Mouse (Mus musculus): Measurements from ENCODE around the gene B4galnt3. TPM values are rescaled to one million over a fixed set of nuclear protein-coding genes. Genes with fewer than 3 reads are reported as not detected.

The B4galnt3 gene
- polyA plus RNA-seq, 1 experiment from 2014 or later: 1.3 TPM

DNA sequence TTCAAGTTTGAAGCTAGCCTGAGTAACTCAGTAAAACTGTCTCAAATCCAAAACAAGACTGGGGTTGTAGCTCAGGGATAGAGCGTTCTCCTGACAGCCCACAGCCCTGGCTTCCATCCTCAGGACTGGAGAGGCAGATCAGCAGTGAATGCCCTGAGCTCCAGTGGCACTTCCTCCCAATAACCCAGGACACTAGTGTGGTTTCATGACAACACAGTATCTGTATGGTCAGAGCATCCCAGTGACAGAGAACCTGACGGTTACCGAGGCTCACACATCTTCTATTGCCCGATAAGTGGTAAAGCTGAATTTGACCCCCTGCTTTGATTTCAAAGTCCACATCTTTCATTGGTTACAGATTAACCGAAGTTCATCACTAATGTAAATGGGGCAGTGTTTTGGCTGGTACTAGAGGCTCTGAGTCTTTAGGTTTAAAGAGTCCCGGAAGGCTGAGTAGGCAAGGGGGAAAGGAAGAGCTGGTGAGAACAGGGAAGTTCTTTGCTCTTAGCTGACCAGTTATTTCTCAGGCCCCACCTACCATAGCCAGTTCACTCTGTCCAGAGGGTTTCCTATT is 120.2 kb downstream of the B4galnt3 start:
- Histone ChIP-seq H3K4me1 (ENCODE audit: control insufficient read depth, insufficient read depth, low read length) (no peaks in the 10 kb centered on the region), H3K27ac (replicated peaks; ENCODE audit: low read depth, low read length) (no peak overlapping the region), H3K27me3 (replicated peaks; ENCODE audit: control insufficient read depth, insufficient read depth, low read length) (no peaks in the 10 kb centered on the region), H3K9me3 (ENCODE audit: control insufficient read depth, low read length) (no peaks in the 10 kb centered on the region), H3K36me3 (ENCODE audit: control insufficient read depth, insufficient read depth, low read length) (no peaks in the 10 kb centered on the region), H3K9ac (ENCODE audit: low read depth, low read length) (no peak overlapping the region), H3K4me2 (ENCODE audit: low read depth, low read length) (no peak overlapping the region), H3K4me3 (ENCODE audit: low read depth, low read length) (no peak overlapping the region)
- DNase-seq (ENCODE audit: low spot score) (no peak), ATAC-seq (ENCODE audit: low read depth) (no peak)
- 73% methylated on average over 6 of the region's 6 CpGs for WGBS

DNA sequence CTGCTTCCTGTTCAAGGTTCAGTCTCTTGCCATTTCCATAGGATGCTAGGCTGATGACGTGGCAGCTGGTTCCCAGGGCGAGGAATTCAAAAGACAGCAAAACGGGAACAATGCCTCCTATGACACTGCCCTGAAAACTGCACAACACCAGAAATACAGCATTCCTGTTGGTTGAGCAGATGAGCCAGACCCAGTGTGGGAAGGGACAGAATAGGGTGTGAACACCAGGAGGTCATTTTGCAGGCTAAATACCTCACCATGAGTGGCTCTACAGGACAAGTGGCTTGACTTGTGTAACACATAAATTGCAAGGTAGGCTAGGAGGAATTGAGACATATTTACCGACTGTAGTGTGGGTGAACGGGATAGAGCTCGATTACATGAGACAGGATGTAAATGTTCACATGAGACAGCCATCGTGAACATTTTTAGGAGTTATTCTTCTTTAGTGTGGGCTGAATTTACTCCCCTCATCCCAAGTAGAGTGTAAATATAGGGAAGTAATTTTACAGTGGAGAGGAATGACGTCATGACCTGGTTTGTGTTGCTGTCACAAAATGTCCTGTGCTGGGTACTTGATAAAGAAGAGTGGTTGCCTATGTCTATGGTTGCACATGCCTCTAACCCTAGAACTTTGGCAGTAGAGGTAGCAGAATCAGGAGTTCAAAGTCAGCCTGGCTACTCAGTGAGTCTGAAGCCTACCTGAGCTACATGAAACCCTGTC is 121.9 kb downstream of the B4galnt3 start:
- no peak for ATAC-seq (ENCODE audit: low read depth)

DNA sequence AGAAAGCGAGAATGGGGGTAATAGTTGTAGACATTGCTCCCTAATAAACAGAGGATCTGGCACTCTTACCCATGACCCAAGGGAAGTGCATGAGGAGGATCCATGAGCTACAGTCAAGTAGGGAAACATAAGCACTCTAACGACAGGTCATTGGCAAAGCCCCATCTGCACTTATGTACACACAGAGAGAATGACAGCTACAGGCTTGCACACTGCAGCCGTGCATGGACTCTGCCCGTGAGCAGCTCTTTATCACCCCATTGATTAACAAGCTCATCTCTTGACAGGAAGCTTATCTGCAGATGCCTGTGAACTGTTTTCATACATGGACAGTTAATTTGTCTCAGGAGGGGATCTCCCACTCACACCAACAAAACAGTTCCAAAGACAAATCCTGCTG is 126.8 kb downstream of the B4galnt3 start:
- DNase-seq (ENCODE audit: low spot score): no peak
- Histone ChIP-seq H3K27ac (replicated peaks; ENCODE audit: low read depth, low read length) (no peak overlapping the region), H3K4me1 (ENCODE audit: control insufficient read depth, insufficient read depth, low read length) (no peaks in the 10 kb centered on the region; the same call in 1 of the 2 replicates), H3K36me3 (ENCODE audit: control insufficient read depth, insufficient read depth, low read length) (no peaks in the 10 kb centered on the region), H3K9me3 (ENCODE audit: control insufficient read depth, low read length) (no peaks in the 10 kb centered on the region), H3K4me2 (ENCODE audit: low read depth, low read length) (no peak overlapping the region), H3K4me3 (ENCODE audit: low read depth, low read length) (no peak overlapping the region), H3K27me3 (replicated peaks; ENCODE audit: control insufficient read depth, insufficient read depth, low read length) (no peaks in the 10 kb centered on the region), H3K9ac (ENCODE audit: low read depth, low read length) (no peak overlapping the region)
- no peak for ATAC-seq (ENCODE audit: low read depth)
- WGBS: 71% methylated on average over 4 of the region's 4 CpGs

More for the DNA sequence above, 121.9 kb downstream of the B4galnt3 start:
- DNase-seq (ENCODE audit: low spot score): no peak
- H3K9me3 ChIP-seq (ENCODE audit: control insufficient read depth, low read length): no peaks in the 10 kb centered on the region
- no peak overlapping the region for H3K27ac ChIP-seq (replicated peaks; ENCODE audit: low read depth, low read length)
- no peaks in the 10 kb centered on the region for H3K4me1 ChIP-seq (ENCODE audit: control insufficient read depth, insufficient read depth, low read length)
- H3K9ac ChIP-seq (ENCODE audit: low read depth, low read length): no peak overlapping the region
- H3K4me2 ChIP-seq (ENCODE audit: low read depth, low read length): no peak overlapping the region
- WGBS: 75% methylated on average over 8 of the region's 8 CpGs
- H3K27me3 ChIP-seq (replicated peaks; ENCODE audit: control insufficient read depth, insufficient read depth, low read length): no peaks in the 10 kb centered on the region
- H3K36me3 ChIP-seq (ENCODE audit: control insufficient read depth, insufficient read depth, low read length): no peaks in the 10 kb centered on the region
- H3K4me3 ChIP-seq (ENCODE audit: low read depth, low read length): no peak overlapping the region

DNA sequence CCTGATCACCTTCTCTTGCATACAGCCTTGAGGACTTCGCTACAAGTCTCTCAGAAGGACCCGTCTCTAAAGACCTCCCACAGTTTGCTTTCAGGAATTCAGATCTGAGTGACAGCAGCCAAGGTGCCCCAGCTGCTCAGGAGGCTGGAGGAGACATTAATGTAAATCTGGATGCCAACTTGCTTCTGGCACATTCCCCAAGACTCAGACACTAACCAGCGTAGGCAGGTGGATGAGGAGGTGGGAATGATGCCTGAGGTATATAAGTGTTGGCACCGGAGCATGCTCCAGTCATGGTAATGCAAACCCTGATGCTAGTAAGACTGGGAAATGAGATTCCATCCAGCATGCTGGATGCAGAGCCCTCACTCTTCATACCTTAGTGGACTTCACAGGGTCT is 129.6 kb downstream of the B4galnt3 start:
- DNase-seq (ENCODE audit: low spot score): no peak
- Histone ChIP-seq H3K27ac (replicated peaks; ENCODE audit: low read depth, low read length) (no peak overlapping the region), H3K4me3 (ENCODE audit: low read depth, low read length) (no peak overlapping the region), H3K9ac (ENCODE audit: low read depth, low read length) (no peak overlapping the region), H3K9me3 (ENCODE audit: control insufficient read depth, low read length) (no peaks in the 10 kb centered on the region), H3K27me3 (replicated peaks; ENCODE audit: control insufficient read depth, insufficient read depth, low read length) (no peaks in the 10 kb centered on the region), H3K4me1 (ENCODE audit: control insufficient read depth, insufficient read depth, low read length) (peaks cover under 1% of the 10 kb centered on the region; the same call in 1 of the 2 replicates), H3K4me2 (ENCODE audit: low read depth, low read length) (no peak overlapping the region), H3K36me3 (ENCODE audit: control insufficient read depth, insufficient read depth, low read length) (no peaks in the 10 kb centered on the region)
- ATAC-seq (ENCODE audit: low read depth): no peak
- 73% methylated on average over 4 of the region's 4 CpGs for WGBS

DNA sequence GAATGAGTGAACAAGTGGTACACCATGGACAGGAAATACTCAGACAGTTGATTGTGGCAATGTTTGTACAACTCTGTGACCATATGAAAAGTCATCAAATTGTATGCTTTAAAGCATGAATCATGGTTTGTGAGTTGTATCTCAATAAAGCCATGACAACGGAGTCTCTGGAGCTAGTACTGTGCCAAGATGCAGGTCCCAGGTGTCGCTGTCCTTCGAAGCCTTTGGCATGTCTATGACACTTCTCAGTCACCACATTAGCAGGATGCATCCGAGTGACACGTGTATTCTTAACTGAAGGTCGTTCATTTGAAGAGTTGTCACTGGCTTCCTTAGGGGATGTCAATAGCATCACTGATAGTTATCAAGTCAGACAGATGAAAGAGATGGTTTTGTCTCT is 131.4 kb downstream of the B4galnt3 start:
- H3K9ac ChIP-seq (ENCODE audit: low read depth, low read length): no peak overlapping the region
- no peak overlapping the region for H3K4me2 ChIP-seq (ENCODE audit: low read depth, low read length)
- H3K36me3 ChIP-seq (ENCODE audit: control insufficient read depth, insufficient read depth, low read length): no peaks in the 10 kb centered on the region
- WGBS: 75% methylated on average over 6 of the region's 6 CpGs
- no peak overlapping the region for H3K27ac ChIP-seq (replicated peaks; ENCODE audit: low read depth, low read length)
- ATAC-seq (ENCODE audit: low read depth): no peak
- H3K4me1 ChIP-seq (ENCODE audit: control insufficient read depth, insufficient read depth, low read length): peaks cover 9% of the 10 kb centered on the region; the same call in 1 of the 2 replicates
- no peaks in the 10 kb centered on the region for H3K9me3 ChIP-seq (ENCODE audit: control insufficient read depth, low read length)
- no peaks in the 10 kb centered on the region for H3K27me3 ChIP-seq (replicated peaks; ENCODE audit: control insufficient read depth, insufficient read depth, low read length)
- no peak overlapping the region for H3K4me3 ChIP-seq (ENCODE audit: low read depth, low read length)
- DNase-seq (ENCODE audit: low spot score): no peak

DNA sequence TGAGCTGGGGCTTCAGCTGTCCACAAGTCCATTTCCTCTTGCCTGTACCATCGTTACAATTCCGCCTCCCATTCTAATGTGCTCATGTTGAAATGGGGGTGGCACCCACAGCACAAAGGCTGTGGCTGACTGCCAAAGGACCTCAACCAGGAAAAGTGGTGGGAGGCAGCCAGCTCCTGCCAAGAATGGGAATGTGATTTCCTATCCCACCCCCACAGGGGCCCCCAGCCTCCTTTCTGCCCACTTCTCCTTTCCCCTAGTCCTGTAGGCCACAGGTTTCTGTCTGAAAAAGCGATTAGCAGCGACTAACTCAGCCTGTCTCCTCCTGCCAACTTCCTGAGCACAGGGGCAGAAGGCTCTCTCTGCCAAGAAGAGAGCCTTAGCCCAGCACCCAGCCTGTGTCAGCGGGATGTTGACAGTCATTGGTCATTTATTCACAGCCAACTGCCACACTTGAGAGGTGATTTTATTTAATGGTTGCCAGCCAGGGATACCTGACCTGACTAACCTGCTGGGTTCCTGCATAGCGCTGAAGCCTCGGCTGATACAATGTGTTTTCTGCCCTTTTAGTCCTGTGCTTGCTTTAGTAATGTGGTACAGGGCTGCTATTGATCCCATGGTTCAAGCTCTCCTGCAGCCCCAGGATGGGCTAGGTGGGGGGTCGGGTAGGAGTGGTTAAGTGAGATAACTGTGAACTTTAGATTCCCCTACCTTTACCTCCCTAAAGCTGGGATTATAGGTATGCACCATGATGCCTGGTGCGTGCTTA is 135.0 kb downstream of the B4galnt3 start:
- Histone ChIP-seq H3K27ac (replicated peaks; ENCODE audit: low read depth, low read length) (peak overlapping the region; percentile 63), H3K4me1 (ENCODE audit: control insufficient read depth, insufficient read depth, low read length) (peaks cover 9% of the 10 kb centered on the region; the same call in 1 of the 2 replicates), H3K9ac (ENCODE audit: low read depth, low read length) (no peak overlapping the region), H3K36me3 (ENCODE audit: control insufficient read depth, insufficient read depth, low read length) (no peaks in the 10 kb centered on the region), H3K4me3 (ENCODE audit: low read depth, low read length) (no peak overlapping the region), H3K4me2 (ENCODE audit: low read depth, low read length) (no peak overlapping the region), H3K9me3 (ENCODE audit: control insufficient read depth, low read length) (no peaks in the 10 kb centered on the region), H3K27me3 (replicated peaks; ENCODE audit: control insufficient read depth, insufficient read depth, low read length) (no peaks in the 10 kb centered on the region)
- ATAC-seq (ENCODE audit: low read depth): peak; percentile 82
- DNase-seq (ENCODE audit: low spot score): peak; percentile 89
- WGBS: 47% methylated on average over 9 of the region's 9 CpGs

DNA sequence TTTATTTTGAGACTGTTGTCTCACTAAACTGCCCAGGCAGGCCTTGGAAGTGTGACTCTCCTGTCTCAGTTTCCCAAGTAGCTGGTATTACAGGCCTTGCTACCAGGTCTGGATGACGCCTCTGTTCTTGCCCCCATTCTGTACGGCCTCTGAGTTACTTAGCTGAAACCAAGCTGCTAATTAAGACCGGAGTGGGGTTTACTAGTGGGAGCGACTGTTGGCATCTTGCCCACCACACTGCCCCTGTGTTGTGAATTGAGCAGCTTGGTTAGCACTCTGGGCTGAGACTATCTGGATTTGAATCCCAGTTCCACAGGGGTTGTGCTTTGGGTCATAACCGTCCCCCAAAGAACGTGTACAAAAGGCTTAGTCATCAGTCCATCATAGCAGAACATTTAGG is 136.9 kb downstream of the B4galnt3 start:
- peaks cover 9% of the 10 kb centered on the region; the same call in 1 of the 2 replicates for H3K4me1 ChIP-seq (ENCODE audit: control insufficient read depth, insufficient read depth, low read length)
- H3K4me2 ChIP-seq (ENCODE audit: low read depth, low read length): no peak overlapping the region
- H3K9ac ChIP-seq (ENCODE audit: low read depth, low read length): no peak overlapping the region
- H3K36me3 ChIP-seq (ENCODE audit: control insufficient read depth, insufficient read depth, low read length): no peaks in the 10 kb centered on the region
- DNase-seq (ENCODE audit: low spot score) (no peak), ATAC-seq (ENCODE audit: low read depth) (no peak; the same call in 1 of the 2 replicates)
- no peaks in the 10 kb centered on the region for H3K9me3 ChIP-seq (ENCODE audit: control insufficient read depth, low read length)
- no peaks in the 10 kb centered on the region for H3K27me3 ChIP-seq (replicated peaks; ENCODE audit: control insufficient read depth, insufficient read depth, low read length)
- H3K27ac ChIP-seq (replicated peaks; ENCODE audit: low read depth, low read length): no peak overlapping the region
- no peak overlapping the region for H3K4me3 ChIP-seq (ENCODE audit: low read depth, low read length)
- WGBS: 67% methylated on average over 6 of the region's 6 CpGs

DNA sequence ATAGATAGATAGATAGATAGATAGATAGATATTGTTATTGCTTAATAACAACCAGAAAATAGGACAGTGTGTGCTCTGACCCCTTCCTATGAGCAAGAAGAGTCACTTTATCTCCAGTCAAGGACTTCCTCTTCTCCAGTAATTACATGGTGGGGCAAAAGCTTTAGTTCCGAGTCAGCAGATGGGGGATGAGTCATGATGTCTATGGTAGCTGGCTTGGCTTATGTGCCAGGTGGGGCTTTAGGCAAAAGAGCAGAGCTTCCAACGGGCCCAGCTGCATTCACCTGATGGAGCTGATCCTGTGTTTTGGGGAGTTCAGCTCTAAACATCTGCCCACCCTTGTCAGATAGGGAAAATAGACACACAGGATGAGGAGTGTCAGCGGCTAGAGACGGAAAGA is 138.8 kb downstream of the B4galnt3 start:
- no peaks in the 10 kb centered on the region for H3K9me3 ChIP-seq (ENCODE audit: control insufficient read depth, low read length)
- H3K4me1 ChIP-seq (ENCODE audit: control insufficient read depth, insufficient read depth, low read length): peaks cover 9% of the 10 kb centered on the region; the same call in 1 of the 2 replicates
- no peak overlapping the region for H3K9ac ChIP-seq (ENCODE audit: low read depth, low read length)
- no peak overlapping the region for H3K4me3 ChIP-seq (ENCODE audit: low read depth, low read length)
- no peak overlapping the region for H3K4me2 ChIP-seq (ENCODE audit: low read depth, low read length)
- 84% methylated on average over 4 of the region's 4 CpGs for whole genome bisulfite sequencing
- no peaks in the 10 kb centered on the region for H3K36me3 ChIP-seq (ENCODE audit: control insufficient read depth, insufficient read depth, low read length)
- DNase-seq (ENCODE audit: low spot score): no peak
- H3K27me3 ChIP-seq (replicated peaks; ENCODE audit: control insufficient read depth, insufficient read depth, low read length): no peaks in the 10 kb centered on the region
- ATAC-seq (ENCODE audit: low read depth): no peak
- H3K27ac ChIP-seq (replicated peaks; ENCODE audit: low read depth, low read length): no peak overlapping the region
